Comparison of ENCODE assay signal across 15 mouse cellular contexts in the genomic region with DNA sequence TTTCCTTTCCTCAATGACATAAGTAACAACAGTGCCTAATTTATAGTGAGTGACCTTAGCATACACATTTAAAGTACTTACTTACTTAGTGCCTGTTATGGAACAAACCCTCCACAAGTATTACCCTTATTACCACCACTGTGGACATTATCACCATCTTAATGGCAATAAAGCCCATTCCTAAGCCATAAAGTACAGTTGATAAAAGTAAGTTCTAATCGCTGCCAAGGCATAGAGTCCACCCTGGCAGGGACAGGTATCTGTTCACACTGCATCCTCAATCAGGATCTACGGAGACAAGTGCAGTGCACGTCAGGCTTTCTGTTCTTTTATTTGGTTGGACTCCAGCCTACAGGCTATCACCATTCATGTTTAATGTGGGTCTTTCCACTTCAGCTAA.
"Had no signal": no experiment of that assay in that cellular context is flagged by ENCODE, and none has a peak within 500 bp of the region (broad histone marks: within the 10 kb centered on the region; RNA-seq: fewer than 3 reads in every experiment).

No protein-coding gene starts in this region.

- H3K27me3 ChIP-seq: megakaryocyte, embryonic 14.5 days; midbrain, embryonic 13.5 days; midbrain, embryonic 15.5 days; neural tube, embryonic 12.5 days; stomach, embryonic 15.5 days had no signal

- H3K9me3 ChIP-seq: megakaryocyte, embryonic 14.5 days; midbrain, embryonic 13.5 days; midbrain, embryonic 15.5 days; neural tube, embryonic 12.5 days; stomach, embryonic 15.5 days had no signal

- H3K4me2 ChIP-seq: lung, embryonic 14.5 days; midbrain, embryonic 11.5 days; midbrain, embryonic 13.5 days; midbrain, embryonic 15.5 days; neural tube, embryonic 12.5 days; stomach, embryonic 15.5 days had no signal

- H3K36me3 ChIP-seq: midbrain, embryonic 13.5 days; midbrain, embryonic 15.5 days; neural tube, embryonic 12.5 days; stomach, embryonic 15.5 days had no signal

- H3K4me1 ChIP-seq: midbrain, embryonic 13.5 days; midbrain, embryonic 15.5 days; neural tube, embryonic 12.5 days; stomach, embryonic 15.5 days had no signal

- H3K9ac ChIP-seq: lung, embryonic 14.5 days; midbrain, embryonic 13.5 days; midbrain, embryonic 15.5 days; neural tube, embryonic 12.5 days; stomach, embryonic 15.5 days had no signal

- H3K27ac ChIP-seq: midbrain, embryonic 13.5 days; midbrain, embryonic 15.5 days; neural tube, embryonic 12.5 days; stomach, embryonic 15.5 days; stomach, postnatal 0 days had no signal

- ATAC-seq: midbrain, embryonic 13.5 days; midbrain, embryonic 15.5 days had no signal

- DNase-seq: lung, adult 18-20 months; lung, embryonic 14.5 days; lung, postnatal 10 days; lung, postnatal 4 days; right cerebral cortex, postnatal 14 days; thymus, adult 2 months; thymus, postnatal 25 days; thymus, postnatal 4 days had no signal

- H3K4me3 ChIP-seq: megakaryocyte, embryonic 14.5 days; midbrain, embryonic 13.5 days; midbrain, embryonic 15.5 days; neural tube, embryonic 12.5 days; stomach, embryonic 15.5 days had no signal
